Mouse (Mus musculus): ENCODE measurements around the gene H2afj.

DNA sequence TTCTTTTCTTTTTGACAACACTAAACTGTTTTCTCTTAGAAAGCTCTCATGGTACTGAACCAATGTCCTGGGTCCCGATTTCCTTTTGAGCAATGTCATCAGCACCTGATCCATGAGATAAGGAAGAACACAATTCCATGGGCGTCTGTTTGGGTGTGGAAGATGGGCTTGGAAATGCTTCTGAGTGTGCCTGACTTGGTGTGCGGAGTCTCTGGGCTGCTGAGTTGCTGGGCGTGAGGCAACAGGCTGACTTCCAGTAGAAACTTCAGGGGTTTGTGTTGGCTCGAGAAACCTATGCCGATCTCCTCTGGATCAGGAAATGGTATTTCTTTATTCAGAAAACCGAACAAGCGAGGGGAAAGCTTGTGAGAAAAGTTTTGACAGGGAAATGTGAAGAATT is 38.9 kb upstream of the H2afj start:
- TF ChIP-seq CTCF (IDR thresholded peaks at IDR 0.05): no peak
- TF ChIP-seq EP300 (IDR thresholded peaks at IDR 0.05; ENCODE audit: insufficient read depth, low read depth, low read length): no peak
